Mouse (Mus musculus) left cerebral cortex, postnatal 14 days (tissue): ENCODE data around the gene Smyd3. TPM values are rescaled to one million over a fixed set of nuclear protein-coding genes. Genes with fewer than 3 reads are reported as not detected.

ENCODE experiments used
- DNase-seq, 2 experiments: peaks; one replicate each; pipeline ENCODE4 v3.0.0; 2021 to 2022; ENCODE audit warnings: low spot score in 2 of 2, mixed read lengths in 1 of 2
- intact Hi-C: fragments of 180-260 bp; cut with DNase I; formaldehyde crosslinking; loops from one replicate; pipeline ENCODE4 v1.15.1; 2025
- total RNA-seq, 2 experiments: library from RNA; stranded (reverse); gene quantifications; 2 replicates each; pipeline ENCODE4 v1.2.3; 2021

Smyd3 gene
- total RNA-seq, 2 experiments from 2014 or later: 19.1 to 20.6 TPM

DNA sequence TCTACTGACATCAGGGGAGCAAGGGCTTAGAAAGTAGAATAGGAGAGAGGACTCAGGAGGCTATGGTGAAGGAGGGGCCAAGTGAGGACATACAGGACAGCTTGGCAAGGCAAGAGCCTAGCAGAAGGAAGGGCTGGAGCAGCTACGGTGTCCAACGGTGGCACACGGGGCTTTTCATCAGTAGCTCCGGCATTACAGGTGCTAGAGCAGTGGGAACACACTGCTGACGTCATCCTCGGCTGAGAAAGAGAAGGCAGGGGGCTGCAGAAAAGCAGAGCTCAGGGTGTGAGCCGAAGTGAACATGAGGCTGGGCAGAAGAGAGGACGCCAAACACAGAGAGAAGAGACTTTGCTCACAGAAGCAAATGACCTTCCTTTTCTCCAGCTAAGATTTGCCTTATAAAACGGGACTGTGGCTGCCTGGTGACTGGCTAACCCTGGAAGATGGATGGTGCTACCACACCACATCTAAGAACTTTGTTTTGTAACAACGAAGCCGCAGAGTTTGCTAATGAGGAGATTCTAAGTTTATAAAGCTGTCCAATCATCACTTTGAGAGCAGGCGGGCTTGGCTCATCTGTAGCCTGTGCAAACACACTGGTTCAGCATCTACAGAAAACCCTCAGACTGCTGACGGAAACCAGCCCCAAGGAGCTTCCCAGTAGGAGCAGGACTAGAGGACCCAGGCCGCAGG, 453.1 kb downstream of the Smyd3 start:
- no peak for DNase-seq
- intact Hi-C loops: no loop called here

DNA sequence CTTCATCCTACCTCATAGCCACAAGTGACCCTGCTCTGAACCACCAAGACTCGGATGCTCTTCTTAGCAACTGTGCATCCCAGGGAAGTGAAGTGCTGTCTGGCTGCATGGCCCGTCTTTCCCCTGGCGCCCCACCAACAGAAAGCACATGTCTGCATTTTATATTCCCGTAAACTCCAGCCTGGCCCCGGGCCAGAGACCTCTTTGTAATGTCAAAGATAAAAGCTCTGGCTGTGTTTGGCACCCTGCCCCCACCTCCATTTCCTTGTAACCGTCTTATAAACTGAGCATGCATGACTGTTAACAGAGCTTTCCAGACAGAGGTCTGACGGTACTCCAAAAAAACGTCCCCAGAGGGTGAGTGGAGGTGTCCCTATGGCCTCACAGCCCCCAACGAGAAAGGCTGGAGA, 456.1 kb downstream of the Smyd3 start:
- DNase-seq: peak; percentile 18 to 41

DNA sequence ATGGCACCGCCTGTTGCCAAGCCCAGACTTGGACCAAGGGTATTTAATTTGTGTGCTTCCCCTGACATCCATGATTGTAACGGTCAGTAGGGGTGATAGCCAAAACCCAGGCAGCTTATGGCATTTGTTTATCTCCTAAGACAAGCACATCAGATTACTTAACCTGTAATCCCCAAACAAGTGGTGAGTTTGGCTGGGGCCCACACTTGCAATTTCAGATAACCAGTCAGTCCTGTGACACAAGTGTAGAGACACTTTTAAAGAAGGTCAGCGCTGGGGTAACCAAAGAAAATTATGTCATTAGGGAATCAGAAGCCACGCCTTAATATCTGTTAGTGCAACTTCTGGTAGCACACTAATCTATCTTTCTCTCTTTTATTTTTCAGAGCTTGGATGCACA, 456.8 kb downstream of the Smyd3 start:
- no peak for DNase-seq
- intact Hi-C loops: no loop called here

More for the DNA sequence above, 456.1 kb downstream of the Smyd3 start:
- intact Hi-C loops: no loop called here

DNA sequence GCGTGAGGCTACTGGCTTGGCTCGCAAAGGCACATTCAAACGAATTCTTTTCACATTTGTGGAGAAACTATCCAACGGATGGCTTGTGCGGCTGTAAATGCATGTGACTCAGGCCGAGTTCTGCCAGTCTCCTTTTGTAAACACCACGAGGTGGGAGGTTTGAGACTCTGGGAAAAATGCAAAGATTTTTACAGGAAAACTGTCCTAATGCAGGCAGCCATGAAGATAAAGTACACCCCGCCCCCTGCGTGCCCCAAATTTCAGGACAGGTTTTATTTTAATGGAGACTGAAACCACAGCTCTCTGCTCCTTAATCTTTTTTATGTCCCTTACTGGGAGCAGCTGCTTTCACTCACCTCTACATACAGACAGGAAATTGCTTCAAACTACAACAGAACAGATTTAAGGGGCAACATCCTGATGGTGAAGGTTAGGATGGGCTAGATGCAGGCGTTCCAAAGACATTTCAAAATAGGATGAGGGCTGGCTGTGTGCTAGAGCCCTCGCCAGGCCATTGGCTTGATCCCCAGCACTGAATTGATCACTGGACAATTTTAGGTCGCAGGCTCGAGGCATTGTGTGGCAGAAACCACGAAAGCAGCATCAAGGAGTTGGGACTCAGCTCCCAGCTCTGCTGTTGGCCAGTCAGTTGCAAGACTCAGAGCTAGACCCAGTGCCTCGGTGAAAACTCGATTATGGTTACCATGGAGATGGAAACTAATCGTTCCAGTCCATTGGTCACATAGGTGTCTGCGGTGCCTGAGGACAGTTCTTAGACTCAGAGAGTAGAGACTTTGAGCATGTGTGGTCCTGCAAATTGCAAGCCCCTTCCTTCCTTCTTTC, 457.5 kb downstream of the Smyd3 start:
- intact Hi-C loops: no loop called here
- DNase-seq: peak in 1 of 2 experiments; percentile 12

DNA sequence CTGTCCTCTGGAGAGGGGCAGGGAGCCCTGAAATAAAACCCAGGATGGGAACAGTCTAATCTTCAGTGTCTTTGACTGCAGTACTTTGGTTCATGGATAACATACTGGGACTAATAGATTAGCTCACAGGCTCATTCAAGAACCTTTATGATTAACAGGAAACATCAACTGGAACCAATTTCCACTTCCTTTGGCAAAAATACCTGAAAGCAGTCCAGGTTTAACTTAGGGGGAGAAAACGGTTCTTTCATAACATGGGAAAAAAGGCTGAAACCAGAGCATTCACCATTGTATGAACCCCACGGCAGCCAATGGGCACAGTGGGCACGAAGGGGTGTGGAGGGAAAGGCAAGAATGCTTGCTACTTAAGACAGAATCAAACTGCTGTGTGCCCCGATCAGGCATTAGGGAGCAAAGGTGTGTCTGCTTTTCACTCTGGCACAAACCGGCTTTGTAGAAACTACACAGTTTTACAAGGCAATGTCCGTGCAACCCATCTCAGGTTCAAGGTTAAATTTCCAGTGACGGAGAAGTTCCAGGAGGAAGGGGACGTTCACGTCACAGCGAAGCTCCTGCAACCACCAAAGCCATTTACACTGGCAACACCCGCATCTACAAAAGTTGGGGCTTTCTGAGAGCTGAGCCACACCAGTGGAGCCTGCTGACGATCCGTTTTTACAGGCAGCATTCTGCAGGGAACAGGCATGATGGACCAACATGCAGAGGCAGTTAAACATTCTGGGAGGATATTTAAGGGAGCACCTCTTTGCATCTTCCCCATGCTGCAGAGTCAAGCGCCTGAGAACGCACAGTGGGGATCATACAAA, 458.3 kb downstream of the Smyd3 start:
- intact Hi-C loops: no loop called here
- no peak for DNase-seq

DNA sequence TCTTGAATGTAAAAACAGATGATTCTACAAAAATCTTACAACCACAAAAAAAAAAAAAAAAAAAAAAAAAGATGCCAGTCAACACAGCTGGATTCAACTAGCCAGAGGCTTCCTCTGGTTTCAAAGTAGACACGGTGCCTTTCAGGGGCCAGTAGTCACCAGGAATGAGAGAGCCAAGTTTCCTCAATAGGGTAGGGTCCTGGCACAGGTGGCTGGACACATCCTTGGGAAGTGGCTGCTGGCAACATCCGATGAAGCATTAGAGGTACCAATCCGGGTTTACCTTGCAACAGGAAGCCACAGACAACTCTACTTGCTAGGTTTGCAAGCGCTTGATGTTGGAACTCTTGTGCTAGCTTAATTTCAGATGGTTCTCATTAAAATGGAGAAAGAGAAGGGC, 459.2 kb downstream of the Smyd3 start:
- no peak for DNase-seq
- intact Hi-C loops: no loop called here

DNA sequence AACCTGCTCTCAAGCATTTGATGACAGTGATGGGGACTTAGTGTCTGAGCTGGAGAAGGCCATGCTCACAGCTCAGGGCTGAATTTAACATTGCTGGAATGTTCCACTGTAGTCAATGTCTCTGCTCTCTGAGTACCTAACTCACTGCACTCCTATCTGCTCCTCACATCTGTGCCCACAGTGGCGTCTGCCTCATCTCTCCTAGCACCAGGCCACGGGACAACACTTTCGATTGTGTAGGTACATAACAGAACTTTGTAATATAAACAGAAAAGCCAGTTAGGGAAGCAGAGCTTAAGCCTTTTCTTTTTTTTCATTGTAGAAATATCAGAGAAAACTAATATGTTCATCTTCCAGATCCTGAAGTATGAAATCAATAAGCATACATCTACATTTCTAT, 462.1 kb downstream of the Smyd3 start:
- DNase-seq: no peak
- intact Hi-C loops: no loop called here

DNA sequence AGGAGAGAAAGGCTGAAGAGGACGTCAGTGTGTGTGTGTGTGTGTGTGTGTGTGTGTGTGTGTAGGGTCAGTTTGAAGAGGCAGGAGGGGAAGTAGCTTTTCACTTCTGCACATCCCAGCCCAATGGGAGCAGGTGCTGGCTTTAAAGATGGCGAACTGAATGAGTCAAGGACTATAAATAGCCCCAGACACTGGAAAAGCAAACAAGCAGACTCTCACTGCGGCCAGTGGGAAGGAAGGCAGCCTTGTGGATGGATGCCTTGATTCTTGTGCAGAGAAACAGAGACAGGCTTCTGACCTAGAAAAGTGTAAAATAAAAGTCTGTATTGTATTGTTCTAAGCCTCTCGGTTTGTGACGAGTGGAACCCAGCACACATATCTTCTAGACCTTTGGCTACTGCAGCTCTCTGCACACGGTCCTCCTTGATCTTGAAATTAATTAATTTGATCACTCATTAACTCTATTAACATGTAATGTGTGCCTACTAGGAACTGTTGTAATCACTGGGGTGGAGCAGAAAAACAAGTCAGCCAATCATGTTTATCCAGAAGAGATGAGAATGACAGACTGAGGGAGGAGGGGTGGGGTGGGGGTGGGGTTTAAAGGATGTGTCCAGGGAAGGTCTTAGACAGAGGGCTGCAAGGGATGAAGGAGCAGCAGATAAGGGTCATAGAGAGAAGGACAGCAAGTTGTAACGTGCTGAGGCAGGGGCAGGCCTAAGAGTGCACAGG, 463.3 kb downstream of the Smyd3 start:
- intact Hi-C loops: no loop called here
- peak in 1 of 2 experiments; percentile 23 for DNase-seq

DNA sequence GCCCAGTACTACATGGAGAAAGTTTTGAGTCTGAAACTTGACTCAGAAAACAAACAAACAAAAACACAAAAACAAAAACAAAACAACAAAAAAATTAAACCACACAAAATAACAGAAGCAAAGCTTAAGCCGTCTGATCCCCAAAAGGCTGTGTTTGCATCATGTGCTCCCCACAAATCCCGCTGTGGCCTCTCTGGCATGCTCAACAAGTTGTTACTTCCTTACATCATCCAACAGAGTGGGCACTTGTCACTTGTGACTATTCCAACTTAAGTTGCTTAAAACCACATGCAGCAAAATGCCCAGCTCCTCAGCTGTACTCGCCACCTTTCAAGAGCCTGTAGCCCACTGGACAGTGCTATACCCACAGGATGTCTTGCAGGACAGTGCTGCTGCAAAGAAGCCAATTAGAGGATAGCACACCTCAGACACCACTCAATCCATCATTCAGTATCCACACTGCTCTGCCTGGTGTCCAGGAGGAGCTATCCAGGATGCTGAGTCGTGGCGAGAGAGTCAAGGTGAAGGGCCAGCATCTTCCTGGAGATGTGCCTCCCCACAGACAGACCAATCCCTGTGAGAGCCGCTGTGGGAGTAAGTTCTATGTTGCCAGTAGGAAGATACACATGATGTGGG, 465.2 kb downstream of the Smyd3 start:
- no peak for DNase-seq
- intact Hi-C loops: no loop called here

DNA sequence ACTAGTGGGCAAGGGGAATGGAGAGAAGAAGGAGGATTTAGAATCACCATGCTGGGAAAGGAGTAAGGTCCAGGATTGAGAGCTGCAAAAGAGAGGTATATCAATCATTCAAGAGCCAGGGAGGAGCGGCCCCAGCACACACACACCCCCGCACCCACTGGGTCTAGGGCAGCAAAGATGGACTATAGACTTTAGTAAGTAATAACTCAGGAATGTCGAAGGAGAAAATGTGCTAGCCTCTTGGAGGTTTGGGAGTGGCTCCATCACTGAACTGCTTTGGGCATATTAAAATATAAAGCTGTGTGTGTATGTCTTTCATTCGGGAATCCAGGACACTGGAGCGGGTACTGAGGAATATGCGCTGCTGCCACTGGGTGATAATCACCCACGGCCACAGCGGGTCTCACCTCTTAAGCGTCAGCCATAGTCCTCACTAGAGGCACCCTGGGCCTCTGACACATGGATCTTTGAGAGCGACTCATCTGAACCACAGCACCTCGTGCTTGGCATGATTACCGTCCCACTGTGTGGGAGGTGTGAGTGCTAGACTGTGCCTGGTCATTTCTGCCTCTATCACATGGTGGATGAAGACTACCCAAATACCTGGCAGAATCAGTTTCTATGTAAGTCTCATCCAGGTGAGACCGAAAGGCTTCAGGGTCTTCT, 469.8 kb downstream of the Smyd3 start:
- intact Hi-C loops: no loop called here
- DNase-seq: no peak

DNA sequence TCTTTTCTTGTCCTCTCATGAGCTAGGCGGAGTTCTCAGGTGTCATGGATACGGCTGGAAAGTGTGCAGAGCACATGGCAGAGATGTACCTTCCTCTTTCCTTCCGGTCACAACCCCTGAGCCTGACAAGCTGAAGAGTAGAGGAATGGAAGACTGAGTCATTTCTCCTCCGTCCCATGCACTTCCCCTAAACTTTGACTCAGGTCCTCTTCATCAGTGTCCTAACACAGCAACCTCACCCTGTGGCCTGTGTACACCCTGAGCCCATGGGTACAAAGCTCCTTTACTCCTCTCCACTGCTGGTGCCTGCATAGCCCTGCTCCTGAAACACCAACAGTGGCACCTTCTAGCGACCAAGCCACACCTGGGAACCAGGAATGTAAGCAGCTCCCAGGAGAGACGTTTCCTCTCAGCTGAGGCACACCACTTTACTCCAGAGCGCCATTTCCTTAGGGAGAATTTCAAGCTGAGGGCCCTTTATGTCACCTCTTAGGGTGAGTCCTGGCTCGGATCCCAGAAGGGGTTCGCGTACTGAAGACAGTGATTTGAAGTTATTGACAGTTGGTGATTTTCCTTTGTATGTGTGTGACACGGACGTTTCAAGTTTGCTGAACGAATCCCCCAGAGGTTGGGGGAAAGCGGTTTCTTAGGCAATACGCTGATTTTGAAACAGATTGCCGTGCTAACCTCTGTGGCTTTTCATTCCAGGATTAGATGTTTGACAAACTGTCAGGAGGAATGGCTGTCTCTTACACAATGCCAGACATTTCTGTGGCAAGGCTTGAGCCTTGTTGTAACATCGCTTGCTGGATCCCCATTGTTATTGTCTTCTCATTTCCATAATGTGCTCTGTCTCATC, 471.8 kb downstream of the Smyd3 start:
- no peak for DNase-seq
- intact Hi-C loops: no loop called here

DNA sequence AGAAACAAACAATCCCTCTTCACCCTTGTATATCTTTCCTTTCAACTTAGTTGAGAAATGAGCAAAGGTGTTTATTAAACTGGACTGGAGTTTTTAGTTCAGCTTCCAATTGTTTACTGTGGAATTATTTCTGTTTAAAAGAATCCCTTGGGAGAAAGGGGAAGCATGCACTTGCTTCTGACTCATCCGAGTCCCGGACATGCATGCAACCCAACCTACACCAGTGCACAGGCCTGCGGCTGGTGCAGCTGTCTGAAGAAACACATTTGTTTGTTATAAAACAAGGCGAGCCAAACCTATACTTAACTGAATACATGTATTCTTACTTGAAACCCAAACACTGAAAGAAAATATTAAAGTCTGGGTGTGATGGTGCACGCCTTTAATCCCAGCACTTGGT, 473.7 kb downstream of the Smyd3 start:
- intact Hi-C loops: loop anchor here (5.0 kb wide), 1 partner anchor 52 kb away; no protein-coding TSS in a partner anchor
- no peak for DNase-seq

DNA sequence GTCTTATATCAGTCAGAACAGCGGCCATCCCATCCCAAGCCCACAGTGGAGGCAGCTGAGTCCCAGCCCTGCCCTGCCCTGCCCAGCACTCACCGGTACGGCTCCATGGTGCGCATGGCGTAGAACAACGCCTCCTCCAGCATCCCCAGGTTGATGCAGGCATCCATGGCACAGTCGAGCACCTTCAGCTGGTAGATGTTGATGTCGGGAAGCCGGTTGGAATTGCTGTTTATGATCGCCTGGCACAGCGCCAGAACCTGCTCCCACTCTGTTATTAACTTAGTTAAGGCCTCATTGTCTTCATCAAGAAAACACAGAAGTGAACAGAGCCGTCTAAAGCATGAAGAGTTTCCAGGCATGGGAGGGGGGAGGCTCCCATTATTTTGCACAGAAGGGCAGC, 474.2 kb downstream of the Smyd3 start:
- intact Hi-C loops: loop anchor here (5.0 kb wide), 1 partner anchor 51 kb away; no protein-coding TSS in a partner anchor
- DNase-seq: no peak

DNA sequence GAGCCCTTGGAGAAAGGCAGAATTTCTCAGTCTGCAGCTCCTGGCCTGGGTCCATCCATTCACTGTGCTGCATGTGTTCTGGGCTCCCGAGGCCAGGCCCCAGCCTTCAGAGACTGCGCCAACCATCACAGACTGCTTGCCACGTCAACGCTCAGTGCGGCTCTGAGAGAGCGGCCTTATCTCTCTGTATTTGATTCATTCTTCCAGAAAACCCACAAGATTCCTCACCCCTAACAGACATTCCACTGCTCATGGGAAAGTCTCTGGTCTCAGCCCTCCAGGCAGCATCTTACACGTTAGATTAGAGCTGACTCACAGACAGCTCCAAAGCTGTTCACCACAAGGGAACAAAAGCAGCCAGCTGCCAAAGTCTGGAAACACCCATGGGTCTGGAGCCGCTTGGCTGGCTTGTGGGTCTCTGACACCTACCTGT, 475.9 kb downstream of the Smyd3 start:
- DNase-seq: peak; percentile 38 to 40
- intact Hi-C loops: loop anchor here (5.0 kb wide), 1 partner anchor 50 kb away; no protein-coding TSS in a partner anchor

DNA sequence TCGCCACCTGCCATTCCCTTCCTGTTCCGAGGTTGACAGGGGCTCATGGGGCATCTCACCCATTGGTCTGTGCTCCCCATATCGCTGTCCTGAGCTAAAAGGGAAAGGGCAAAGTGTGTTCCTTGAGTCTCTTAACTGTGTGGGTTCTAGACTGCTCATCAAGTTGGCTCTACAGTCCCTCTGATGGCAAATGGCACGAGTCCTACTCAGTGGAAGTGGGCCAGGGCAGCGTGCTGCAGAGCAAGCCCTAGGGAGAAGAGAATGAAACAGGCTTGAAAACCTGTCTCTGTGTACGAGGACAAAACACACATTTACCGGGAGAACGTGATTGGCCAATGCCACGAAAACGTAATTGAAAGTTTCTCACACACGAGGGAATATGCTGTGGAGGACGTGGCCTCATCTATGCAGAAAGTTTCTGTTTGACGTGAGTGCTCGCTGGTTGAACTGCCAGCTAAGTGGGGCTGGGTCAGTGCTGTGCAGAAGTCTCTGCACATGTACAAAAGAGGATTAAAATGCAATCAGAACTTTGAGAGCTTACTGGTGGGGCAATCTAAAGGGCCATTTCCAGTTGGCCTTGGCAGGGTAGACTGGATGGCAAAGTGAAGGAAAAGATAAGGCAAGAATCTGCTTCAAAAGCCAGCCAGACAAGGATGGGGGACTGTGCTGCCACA, 476.5 kb downstream of the Smyd3 start:
- DNase-seq: no peak
- intact Hi-C loops: loop anchor here (5.0 kb wide), 1 partner anchor 49 kb away; no protein-coding TSS in a partner anchor

DNA sequence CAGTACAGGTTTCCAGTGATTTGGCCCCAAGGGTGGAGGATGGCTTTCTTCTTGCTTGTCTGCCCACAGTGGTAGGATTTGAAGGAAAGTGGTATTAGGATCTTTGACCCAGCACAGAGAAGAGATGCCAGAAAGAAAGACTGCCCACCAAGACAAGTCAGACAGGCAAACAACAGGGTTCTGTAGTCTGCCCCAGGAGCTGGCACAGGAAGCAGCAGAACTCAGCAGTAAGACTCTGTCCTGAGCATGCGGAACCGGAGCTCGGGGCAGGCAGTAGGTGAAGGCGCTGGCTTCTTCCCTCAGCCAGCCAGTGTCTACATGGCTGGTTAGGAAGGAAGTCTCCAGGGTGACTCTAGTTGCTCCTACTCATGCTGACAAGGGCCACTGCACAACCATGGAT, 479.0 kb downstream of the Smyd3 start:
- no peak for DNase-seq
- intact Hi-C loops: no loop called here

DNA sequence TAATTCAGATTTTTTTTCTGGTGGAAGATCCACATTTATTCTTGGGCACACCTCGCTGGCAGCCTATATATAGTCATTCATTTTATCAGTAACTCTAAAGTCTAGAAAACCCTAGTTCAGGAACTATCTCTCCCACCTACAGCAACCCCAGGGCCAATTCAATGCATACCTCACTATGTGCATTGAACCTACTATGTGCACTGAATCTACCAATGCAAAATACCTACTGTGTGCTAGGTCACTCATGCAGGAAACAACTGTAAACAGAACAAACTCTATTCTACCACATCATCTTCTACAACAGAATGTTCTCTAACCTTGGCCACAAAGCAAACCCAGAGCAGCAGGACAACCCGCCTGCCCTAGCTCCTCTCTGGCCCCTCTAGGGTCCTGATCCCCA, 484.9 kb downstream of the Smyd3 start:
- intact Hi-C loops: no loop called here
- DNase-seq: no peak
